Mouse (Mus musculus): ENCODE results near the gene Aurkaip1. TPM values are rescaled to one million over a fixed set of nuclear protein-coding genes. Genes with fewer than 3 reads are reported as not detected.
A peak's percentile ranks its signal among the peaks of the same experiment; 100 is the strongest.

Gene Aurkaip1
- total RNA-seq, 4 experiments from 2014 or later, result 101 to 109 (median 102) TPM

DNA sequence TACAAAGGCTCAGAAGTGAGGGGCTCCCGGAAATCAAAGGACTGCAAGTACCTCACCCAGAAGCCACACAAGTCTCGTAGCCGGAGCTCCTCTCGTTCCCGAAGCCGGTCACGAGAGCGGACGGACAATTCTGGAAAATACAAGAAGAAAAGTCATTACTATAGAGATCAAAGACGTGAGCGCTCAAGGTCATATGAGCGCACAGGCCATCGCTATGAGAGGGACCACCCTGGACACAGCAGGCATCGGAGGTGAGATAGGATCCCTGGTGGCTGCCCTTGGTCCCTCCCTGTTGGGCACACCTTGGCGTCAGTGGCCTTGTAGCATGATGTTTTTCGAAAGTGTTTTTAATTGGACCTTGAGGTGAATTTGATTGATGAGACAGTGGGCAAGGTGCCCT is 7.6 kb upstream of the Aurkaip1 start:
- no peak for DNase-seq (ENCODE audit: low spot score in 2 of 2)

DNA sequence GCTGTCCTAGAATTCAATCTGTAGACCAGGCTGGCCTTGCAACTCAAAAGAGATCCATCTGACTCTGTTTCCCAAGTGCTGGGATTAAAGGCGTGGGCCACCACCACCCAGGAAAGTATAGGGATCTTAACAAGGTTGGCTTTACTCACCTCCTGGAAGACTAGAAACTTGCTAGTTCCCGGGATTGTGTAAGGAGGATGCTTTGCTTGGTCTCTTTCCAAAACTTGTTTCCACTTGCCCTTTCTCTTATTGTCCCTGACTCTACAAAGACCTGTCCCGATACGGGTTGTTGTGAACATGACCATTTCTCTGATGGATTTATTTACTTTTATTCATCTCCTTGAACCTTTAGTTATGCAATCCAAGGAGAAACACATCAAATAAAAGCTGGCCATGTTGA is 1.2 kb upstream of the Aurkaip1 start:
- no peak for DNase-seq (ENCODE audit: low spot score in 2 of 2)

DNA sequence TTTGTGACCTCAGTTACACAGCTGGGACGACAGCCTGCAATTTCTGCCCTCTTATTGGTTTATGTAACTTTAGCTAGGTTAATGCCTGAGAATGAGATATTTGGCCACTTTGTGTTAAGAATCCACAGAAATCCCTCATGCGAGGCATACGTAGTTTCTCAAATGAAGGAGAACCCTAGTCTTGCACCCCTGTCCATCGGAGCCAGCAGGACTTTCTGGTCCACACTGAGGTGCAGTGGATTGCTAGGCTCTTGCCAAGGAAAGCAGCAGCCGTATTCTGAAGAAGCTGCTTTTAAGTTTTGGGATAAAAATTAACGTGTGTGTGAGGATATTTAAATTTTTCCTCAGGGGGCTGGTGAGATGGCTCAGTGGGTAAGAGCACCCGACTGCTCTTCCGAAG is 476 bp upstream of the Aurkaip1 start:
- DNase-seq (ENCODE audit: low spot score in 2 of 2), result no peak

DNA sequence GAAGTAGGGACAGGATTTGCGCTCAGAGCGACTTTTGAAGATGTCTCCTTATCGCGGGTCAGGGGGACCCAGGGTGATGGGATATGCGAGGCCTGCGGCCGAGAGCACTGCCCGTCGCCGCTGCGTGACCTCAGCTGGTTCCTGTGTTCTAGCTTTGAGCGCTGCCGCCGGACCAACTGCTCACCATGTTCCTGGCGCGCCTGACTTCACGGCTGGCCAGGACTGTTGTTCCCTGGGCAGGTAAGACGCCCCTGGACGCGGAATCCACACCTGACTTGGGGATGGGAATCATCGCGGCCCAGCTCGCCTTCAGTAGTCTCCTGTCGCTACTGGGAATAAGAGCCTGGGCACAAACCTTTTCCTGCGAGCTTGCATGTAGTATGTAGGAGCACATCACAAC is 759 bp downstream of the Aurkaip1 start:
- no peak for DNase-seq (ENCODE audit: low spot score in 2 of 2)

DNA sequence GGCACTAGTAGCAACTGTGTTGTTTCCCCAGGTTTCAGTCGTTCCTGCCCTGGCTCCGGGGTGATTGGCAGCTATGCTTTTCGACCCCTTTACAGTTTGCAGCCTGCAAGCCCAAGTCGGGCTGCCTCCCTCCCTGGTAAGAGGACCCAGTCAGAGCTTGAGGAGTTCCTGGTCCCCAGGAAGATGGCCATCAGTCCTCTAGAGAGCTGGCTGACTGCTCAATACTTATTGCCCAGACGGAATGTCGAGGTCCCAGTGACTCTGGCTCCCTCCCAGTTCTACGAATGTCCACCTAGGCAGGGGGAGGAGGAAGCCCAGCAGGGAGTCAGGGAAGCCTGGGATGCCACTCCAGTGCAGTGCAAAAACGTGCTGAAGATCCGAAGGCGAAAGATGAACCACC is 1.2 kb downstream of the Aurkaip1 start:
- no peak for DNase-seq (ENCODE audit: low spot score in 2 of 2)

DNA sequence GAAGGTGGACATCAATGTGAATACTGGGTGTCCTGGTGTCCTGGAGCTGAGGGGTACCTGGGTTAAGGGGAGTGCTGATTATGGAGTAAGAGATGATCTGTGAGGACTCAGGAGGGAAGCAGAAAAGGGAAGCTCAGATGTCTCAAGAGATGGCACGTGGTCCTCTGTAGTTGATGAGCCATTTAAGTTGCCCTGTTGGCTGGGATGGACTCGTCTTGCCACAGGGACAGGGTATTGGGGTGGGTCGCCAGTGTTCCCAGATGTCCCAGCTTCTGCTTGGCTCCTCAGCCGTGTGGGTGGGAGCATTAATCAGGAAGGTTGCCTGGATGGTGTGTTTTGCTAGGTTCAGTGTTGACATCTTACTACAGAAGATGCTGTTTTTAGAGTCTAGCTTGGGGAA is 2.2 kb downstream of the Aurkaip1 start:
- no peak for DNase-seq (ENCODE audit: low spot score in 2 of 2)

DNA sequence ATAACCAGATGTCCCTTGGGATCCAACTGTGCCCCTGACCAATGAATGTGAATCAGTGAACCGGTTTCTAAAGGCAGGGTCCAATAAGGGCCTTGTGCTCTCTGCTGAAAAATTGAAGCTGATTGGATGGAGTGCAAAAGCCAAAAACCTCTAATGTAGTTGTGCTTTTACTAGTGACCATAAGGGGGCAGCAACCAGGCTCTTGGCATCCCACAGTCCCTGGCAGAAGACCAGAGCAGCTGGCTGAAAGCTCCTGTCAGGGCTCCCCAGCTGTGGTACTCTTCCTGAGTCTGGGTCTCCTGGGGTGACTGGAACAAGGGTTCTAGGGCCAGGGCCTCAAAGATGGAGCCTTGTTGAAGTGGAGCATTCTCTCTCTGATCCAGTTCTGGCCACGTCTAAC is 2.8 kb downstream of the Aurkaip1 start:
- DNase-seq (ENCODE audit: low spot score in 2 of 2), result peak; percentile 36 to 75

DNA sequence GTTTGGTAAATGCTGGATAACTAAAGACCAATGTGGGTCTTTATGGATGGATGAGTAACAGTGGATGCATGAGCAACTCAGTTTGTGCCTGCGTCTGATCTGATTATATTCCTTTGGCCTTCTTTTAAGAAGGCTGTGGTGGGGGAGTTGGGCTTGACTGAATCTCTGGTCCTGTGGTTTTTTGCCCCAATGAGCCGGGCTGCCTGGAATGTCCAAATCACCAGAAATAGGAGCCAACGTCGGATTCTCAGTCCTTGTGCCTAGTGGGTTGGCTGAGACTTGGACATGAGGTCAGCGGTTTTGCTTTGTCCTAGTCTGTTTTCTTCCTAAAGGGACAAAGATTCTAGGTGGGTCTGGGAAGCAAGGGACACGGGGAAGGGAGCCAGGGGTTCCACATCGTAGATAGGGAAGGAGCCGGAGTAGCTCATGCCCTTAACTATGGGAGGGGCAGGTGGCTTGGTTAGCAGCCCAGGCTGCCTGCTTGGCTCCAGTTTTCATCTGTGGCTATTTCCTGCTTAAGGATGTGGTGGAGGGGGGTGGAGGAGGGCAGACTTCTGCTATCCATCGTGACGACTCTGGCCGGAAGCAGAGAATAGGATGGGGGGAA is 6.4 kb downstream of the Aurkaip1 start:
- DNase-seq (ENCODE audit: low spot score in 2 of 2), result no peak

DNA sequence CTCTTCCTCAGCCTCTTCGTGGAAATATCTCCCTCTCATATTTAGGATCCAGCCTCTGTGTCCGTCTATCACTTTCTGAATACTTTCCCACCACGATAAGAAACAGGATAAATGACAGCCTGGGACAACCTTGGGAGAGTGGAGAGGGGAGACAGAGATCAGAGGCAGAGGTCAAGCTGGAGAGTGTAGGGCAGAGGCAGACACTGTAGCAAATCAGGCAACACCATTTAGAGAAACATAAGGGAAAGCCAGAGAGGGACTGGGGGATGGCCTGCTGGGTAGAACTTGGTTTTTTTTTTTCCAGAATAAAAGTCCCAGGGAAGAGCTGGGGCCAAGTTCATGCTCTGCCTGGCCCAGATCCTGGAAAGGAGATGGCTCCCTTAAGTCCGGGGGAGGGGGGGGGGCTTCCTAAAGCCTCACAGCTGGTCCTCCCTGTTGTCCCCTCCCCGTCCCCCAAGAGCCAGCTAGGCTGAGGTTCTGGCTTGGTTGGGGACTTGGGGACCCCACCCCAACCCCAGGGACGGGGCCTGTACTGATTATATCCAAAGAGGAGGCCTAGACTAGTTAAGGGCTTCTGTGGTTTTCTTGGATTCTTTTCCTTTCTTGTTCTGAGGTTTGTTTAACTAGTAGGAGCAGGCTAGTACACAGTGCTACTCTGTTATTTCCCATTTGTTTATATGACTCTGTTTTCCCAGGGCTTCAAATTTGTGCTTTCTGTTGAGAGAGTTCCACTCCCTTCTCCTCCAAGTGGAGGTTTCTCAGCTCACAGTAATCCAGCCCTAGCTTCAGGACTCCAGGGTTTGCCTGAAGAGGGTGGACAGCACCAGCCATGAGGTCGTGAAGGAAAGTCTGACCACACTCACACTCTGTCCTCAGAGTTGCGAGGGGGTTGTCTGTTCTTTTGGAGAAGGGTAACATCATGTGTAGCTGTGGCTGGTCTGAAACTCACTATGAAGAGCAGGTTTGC is 7.4 kb downstream of the Aurkaip1 start:
- DNase-seq (ENCODE audit: low spot score in 2 of 2), result no peak

DNA sequence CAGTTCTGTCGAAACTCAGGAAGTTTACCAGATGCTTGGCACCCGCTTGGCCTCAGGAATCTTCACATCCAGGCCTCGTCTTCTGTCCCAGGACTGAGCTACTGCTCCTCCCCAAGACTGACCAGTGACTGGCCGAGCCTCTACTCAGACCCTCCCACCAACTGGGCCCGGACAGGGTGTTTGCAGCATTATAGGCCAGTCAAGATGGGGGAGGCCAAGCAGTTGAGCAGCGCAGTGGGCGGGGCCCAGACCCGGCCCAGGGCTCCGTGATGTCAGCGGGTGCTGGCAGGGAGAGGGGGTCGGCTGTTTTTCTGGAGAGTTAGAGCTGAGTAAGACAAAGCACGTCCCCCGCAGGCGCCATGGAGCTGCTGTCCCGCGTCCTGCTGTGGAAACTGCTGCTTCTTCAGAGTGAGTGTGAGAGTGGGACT is 8.4 kb downstream of the Aurkaip1 start, which contains the start of gene Mxra8:
Mxra8 (plus strand) TSS at position 198 of the 428 bp plus-strand sequence.
- no peak for DNase-seq (ENCODE audit: low spot score in 2 of 2)

DNA sequence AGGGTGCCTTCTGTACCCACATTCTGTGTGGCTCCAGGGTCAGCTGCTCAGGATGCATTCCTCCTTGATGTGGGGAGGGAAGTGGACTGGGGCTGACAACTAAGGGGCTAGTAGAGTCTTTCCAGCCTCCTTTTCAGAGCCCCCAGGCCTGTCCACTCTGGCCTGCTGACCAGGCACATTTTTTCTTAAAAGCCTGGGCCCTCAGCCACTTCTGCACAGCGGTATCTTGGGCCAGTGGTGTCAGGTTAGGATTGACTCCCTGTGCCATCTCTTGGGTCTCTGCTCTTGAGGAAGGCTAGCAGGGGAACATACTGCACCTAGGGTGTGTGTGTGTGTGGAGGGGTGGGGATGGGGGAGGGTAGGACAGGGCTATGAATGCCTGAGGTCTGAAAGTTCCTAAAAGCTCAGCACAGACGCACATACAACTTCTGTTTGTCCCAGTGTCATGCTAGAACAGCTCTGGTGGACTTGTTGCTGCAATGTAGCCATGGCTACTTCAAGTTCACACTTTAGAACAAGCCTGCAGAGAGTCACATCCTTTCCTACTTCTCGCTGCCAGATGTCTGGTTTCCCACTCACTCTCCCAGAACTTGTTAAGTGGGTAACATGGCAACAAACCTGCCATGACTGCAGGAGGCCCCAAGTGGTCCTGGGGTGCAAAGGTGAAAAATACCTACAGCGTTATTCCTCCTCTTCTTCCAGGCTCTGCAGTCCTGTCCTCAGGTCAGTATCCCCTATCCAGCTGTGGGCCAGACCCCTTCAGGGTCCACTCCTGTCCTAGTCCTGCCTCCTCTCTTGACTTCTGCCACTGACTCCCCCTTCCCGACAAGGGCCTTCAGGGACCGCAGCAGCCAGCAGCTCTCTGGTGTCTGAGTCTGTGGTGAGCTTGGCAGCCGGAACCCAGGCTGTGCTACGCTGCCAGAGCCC is 9.3 kb downstream of the Aurkaip1 start:
- no peak for DNase-seq (ENCODE audit: low spot score in 2 of 2)

DNA sequence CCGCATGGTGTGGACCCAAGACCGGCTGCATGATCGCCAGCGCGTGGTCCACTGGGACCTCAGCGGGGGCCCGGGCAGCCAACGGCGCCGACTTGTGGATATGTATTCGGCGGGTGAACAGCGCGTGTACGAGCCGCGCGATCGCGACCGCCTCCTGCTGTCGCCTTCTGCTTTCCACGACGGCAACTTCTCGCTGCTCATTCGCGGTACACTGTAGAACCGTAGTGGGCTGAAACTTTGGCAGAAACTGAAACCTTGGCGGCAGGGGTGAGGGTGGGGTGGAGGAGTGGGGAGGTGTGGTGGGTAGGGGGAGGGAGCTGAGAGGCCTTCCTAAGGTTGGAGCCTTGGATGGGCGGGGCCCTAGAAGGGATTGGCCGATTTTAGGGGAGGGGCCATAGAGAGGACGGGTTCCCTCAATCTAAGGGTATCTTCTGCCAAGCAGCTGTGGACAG is 10.0 kb downstream of the Aurkaip1 start:
- no peak for DNase-seq (ENCODE audit: low spot score in 2 of 2)

DNA sequence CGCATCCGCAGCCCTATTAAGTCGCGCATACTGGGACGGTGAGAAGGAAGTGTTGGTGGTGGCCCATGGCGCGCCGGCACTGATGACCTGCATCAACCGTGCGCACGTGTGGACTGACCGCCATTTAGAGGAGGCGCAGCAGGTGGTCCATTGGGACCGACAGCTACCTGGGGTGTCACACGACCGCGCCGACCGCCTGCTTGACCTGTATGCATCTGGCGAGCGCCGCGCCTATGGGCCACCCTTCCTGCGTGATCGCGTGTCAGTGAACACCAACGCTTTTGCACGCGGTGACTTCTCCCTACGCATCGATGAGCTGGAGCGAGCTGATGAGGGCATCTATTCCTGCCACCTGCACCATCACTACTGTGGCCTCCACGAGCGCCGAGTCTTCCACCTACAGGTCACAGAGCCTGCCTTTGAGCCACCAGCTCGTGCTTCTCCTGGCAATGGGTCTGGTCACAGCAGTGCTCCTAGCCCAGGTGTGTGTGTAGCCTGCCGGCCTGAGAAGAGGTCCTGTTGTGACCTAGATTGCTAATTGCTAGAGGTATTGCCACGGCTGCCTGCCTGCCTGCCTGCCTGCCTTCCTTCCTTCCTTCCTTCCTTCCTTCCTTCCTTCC is 10.7 kb downstream of the Aurkaip1 start:
- DNase-seq (ENCODE audit: low spot score in 2 of 2), result no peak

DNA sequence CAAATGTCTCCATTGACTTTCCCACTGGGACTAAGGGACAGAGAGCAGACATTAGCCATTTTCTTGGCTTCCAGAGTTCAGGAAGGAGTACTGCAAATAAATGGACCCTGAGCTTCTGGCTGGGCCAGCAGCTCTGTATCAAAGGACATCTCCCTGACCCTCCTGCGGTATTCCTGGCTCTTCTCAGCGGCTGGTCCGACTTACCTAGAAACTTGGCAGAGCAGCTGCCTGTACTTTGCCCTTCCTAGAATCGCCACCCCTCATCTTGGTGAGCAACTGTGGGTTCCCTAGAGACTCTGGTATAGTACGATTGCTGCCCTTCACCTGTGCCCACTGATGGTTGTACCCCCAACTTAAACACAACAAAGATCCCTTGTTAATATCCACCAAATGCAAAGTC is 12.2 kb downstream of the Aurkaip1 start:
- no peak for DNase-seq (ENCODE audit: low spot score in 2 of 2)

DNA sequence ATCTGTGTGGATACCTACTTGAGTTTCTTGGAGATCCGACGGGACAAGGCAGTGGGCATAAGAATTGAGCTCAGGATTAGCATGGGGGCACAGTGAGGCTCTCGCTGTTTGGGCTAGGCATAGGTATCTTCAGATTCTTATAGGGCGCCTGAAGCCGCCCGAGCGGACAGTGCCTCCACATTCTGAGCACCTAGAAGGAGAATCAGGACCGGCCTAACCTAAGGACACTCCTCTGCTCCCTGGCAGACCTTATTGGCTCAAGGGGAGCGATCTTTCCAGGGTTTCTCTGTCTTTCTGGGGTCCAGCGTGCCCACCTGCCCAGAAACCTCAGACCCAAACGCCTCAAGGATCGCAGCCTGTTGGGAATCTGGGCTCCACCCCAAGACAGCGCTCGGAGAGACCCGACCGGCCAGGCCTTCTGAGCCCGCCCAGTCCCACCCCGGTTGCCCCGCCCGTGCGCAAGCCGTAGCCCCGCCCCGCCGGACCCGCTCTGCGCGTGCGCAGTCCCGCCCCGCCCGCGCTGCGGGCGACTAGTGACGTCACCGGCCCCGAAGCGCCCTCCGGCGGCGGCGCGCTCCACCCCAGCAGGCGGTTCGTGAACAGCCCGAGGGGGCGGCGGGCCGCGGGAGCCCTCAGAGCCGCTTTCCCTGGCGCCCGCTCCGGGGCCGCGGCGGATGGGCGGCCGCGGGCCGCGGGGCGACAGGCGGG is 16.0 kb downstream of the Aurkaip1 start, which contains the start of gene Dvl1:
Dvl1 (plus strand) TSS at position 532 of the 708 bp plus-strand sequence.
- DNase-seq (ENCODE audit: low spot score in 2 of 2), result peak; percentile 82 to 88

DNA sequence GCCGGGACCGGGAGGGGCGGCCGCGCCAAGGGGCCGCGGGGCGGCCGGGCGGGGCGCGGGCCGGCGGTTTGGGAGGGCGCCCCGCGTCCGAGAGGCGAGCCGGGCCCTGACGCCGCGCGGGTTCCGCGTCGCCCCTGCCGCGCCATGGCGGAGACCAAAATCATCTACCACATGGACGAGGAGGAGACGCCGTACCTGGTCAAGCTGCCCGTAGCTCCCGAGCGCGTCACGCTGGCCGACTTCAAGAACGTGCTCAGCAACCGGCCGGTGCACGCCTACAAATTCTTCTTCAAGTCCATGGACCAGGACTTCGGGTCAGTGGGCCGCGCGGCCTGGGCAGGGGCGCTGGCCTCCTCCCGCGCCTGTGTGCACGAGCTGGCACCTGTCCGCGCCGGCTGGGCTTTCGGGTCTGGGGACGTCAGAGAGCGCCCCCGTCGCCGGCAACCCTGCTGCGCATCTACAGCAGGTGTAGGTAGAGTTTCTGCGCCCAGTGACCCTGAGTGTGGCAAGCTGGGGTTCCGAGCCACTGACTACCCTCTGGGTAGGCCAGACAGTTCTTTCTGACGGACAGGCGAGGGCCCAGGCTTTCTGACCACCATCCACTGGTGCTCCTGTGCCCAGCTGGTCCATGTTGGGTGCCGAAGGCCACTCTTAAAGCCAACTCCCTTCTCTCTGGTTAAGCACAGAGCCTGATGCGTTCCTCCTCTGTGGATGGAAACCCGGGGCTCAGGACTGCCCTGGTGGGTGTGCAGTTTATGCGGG is 16.7 kb downstream of the Aurkaip1 start:
- DNase-seq (ENCODE audit: low spot score in 2 of 2), result no peak

DNA sequence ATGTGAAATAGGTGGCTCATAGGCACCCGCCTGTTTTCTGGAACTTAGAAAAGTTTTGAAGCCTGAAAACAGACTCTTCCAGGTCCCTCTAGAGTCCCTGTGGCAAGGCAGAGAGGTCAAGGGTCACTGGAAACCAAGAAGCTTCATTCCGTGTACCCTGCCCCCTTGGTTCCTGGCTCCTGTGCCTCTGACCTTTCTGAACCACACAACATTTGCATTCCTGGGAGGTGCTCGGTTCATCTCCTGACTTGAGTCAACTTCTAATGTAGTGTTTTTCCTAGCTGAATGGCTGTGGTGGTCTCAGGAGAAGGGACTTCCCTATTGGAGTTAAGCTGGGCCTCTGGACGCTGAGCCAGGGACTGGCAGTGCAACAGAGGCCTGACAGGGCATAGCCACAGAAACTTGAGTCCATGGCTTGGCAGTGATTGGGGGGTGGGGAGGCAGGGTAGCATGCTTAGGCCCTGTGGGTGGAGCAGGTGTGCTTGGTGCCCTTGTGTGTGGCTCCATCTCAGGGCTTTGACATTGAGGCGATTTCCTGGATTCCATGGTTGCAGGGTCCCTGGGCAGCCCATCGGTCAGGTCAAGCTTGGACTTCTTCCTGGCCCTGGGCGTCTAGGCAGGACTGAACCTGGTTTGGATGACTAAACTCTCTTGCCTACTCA is 17.5 kb downstream of the Aurkaip1 start:
- no peak for DNase-seq (ENCODE audit: low spot score in 2 of 2)

DNA sequence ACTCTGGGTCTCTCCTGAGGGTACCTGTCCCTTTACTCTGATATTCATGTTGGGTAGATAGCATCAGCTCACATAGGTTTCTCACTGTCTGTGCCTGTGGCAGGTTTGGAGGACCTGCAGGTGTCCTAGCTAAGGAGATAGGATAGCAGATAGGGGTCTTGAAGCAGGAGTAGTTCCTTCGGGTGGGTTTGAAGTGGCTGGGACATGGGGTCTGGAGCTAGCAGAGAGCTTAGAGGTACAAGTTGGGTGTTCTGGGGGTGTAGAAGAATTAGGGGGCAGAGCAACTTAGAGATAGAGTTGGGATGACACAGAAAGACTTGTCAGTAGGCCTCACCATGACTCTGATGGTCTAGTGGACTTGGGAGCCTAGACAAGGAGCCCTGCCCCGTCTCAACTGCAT is 18.3 kb downstream of the Aurkaip1 start:
- no peak for DNase-seq (ENCODE audit: low spot score in 2 of 2)
